Mouse (Mus musculus): ENCODE measurements around the gene Pithd1.

The Pithd1 gene

DNA sequence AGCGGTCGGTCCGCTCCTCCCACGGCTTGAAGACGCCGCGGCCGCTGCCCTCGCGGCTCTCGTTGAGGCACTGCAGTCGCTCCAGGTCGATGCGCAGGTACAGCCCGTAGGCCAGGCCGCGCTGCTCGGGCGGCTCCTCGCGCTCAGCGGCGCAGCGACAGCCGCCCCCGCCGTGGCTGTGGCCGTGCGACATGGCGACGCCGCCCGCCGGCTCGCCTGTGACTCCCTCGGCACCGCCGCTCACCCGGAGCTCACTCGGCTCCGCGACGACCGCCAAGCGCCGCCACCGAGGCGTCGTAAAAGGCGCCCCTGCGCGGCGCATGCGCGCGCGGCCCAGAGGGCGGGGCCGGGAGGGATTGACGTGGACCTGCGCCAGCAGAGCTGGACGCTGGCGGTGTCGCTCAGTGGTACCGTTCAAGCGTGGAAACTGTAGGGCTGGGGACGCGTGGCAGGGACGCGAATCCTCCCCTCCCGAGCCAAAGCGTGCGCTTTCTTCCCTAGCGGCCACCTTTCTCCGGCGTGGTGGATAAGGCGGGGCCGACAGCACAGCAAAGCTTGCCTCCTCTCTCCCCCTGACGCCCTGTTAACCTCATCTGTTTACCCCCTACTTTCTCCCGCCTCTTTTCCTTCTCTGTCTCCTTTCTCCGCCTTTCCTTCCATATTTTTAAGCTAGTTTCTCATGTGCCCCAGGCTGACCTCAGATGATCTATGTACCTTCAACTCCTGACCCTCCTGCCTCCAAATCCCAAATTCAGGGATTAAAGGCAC, at the start of gene Pithd1:
TSS of gene Pithd1 (minus strand) at position 322 of the 768 bp plus-strand sequence.
- DNase-seq (ENCODE audit: extremely low spot score, low read depth, low spot score), result peak; percentile 83

- DNase-seq (ENCODE audit: extremely low spot score, low read depth, low spot score), result no peak
Observed at GRCm38 (mm10) chr4:136035078-136035477, 48.0 kb upstream of the Pithd1 start.

- DNase-seq (ENCODE audit: extremely low spot score, low read depth, low spot score), result no peak
Observed at GRCm38 (mm10) chr4:136033231-136033630, 46.2 kb upstream of the Pithd1 start.

- DNase-seq (ENCODE audit: extremely low spot score, low read depth, low spot score), result no peak
Observed at GRCm38 (mm10) chr4:136030968-136031909, 44.2 kb upstream of the Pithd1 start.

DNA sequence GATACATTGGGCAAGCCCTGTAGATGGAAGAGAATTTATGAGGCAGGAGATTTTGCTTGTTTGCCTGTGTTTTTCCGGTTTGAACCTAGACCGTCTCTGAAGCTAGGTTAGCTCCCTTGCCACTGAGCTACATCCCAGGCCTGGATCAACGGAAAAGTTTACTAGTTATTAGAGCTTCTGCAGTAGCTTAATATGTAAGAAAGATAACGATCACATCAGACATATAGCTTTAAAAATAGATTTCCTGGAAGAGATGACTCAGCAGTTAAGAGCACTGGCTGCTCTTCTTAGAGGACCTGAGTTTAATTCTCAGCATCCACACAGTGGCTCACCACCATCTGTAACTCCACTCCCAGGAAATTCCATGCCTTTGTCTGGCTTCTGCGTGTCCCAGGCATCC, 41.6 kb upstream of the Pithd1 start:
- DNase-seq (ENCODE audit: extremely low spot score, low read depth, low spot score), result no peak

GRCm38 (mm10) chr4:136028132-136028564, 41.1 kb upstream of the Pithd1 start:
- DNase-seq (ENCODE audit: extremely low spot score, low read depth, low spot score), result no peak

DNA sequence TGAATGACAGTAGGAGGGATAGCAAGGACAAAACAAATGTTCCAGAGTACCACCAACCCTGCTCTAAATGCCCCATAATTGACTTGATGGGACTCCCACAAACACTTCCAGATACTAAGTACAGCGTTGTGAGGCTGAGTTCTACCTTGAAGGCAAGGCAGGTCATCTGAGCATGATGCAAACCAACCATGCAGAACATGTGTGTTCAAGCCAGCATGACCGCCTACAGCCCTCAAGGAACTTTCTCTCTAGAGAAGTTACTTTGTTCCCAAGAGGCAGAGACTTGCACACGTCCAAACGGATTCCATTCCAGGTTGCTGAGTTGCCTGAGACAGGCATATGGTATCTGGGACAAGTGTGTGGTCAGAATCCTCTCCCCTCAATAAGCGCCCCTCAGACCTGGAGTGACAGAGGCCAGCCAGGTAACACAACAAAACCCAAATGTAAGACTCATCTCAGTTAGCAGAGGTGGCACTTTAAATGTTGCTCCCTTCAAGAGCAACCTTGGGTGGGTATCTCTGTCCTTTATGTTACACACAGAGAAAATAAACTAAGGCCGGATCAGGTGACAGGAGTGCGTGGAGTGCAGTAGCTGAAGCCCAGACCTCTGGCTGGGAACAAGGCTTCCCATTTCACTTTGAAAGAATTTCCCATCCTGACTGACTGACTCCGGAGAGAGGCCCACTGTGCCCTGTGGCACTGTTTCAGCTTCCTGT, 40.5 kb upstream of the Pithd1 start:
- no peak for DNase-seq (ENCODE audit: extremely low spot score, low read depth, low spot score)

GRCm38 (mm10) chr4:136025350-136025749, 38.3 kb upstream of the Pithd1 start:
- no peak for DNase-seq (ENCODE audit: extremely low spot score, low read depth, low spot score)

GRCm38 (mm10) chr4:136022924-136023323, 35.9 kb upstream of the Pithd1 start:
- DNase-seq (ENCODE audit: extremely low spot score, low read depth, low spot score), result no peak

DNA sequence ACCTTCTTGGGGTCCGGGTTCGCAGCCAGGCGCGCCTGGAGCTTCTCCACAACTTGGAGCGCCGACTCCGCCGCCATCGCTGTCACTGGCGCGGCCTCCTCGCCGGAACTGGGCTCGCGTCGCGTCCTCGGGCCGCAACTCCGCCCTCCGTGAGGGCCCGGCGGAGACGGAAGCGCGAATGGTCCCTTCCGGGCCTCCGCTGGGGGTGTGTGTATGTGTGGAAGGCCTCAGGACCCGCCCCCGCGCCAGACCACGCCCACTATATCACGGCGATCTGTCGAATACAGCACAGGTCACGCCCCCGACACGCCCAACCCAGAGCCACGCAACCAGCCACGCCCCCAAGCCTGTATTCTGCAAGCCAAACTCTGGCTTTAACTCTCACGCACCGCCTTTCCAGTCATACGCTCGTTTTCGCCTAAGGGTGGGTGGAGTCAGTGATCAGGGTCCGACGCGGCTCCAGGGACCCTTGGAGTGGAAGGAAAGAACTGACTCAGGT, 34.5 kb upstream of the Pithd1 start, which contains the start of gene Eloa:
TSS of gene Eloa (minus strand) at position 215 of the 499 bp plus-strand sequence.
- peak; percentile 91 for DNase-seq (ENCODE audit: extremely low spot score, low read depth, low spot score)

DNA sequence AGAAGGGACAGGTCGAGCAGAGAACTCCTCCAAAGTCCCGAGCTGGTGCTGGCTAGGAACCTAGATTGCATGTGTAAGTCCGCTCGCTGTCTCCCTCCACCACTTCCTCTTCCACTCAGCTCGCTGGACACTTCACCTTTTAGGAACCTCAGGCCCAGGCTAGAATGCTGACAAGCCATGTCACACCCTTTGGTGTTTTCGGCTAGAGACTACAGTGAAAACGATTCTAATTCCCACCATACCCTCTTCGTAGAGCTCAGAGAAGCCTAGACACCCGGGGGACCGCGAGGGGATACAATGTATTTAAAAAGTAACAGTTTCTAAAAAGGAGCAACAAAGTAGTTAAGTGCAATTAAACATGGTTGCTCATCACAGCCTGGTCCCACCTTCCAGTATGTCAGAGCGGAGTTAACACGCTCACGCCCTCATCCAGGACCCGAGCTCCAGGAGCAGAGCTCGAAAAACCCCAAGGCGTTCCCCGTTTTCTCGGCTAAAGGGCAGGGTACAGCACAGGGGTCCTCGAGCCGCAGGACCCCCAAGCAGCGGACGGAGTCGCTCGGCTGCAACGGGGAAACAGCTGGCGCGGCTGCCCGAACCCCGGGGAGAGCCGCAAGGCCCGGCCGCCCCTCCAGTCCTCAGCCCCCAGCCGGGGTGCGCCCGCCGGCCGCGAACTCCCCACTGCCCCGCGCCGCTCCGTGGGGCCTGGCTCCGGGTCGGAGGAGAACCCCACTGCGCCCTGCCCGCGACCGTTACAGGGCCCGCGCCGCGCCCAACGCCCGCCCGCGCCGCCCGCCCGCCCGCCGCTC, 33.9 kb upstream of the Pithd1 start:
- no peak for DNase-seq (ENCODE audit: extremely low spot score, low read depth, low spot score)

- DNase-seq (ENCODE audit: extremely low spot score, low read depth, low spot score), result no peak
Observed at GRCm38 (mm10) chr4:136016059-136016602, 29.1 kb upstream of the Pithd1 start.

- no peak for DNase-seq (ENCODE audit: extremely low spot score, low read depth, low spot score)
Observed at GRCm38 (mm10) chr4:136010586-136010985, 23.5 kb upstream of the Pithd1 start.

DNA sequence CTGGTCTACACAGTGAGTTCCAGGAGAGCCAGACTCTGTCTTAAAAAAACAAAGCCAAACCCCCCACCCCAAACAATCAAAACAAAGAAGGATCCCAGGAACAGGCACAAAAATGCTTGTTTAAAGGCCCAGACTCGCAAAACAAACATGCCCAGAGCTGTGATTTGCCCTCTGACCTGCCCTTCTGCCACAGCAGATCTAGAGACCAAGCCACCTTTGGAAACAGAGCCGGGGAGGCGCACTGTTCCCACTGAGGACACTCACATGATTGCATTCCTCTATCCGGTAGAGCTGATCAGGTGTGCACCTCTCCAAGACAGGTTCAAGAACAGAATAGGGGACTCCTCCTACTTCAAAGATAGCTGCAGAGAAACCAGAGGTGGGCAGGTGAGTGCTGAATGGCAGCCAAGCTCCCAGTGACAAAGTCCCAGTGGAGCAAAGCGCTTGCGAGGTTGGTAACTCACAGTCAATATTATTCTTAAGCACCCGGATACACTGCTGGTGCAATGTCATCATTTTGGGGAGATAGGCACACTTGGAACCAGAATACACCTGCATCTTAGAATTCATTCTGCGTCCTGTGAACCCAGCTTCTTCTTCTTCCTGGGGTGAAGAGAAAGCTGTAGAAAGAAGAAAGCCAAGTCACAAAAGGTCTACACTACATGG, 21.9 kb upstream of the Pithd1 start:
- DNase-seq (ENCODE audit: extremely low spot score, low read depth, low spot score), result no peak

DNA sequence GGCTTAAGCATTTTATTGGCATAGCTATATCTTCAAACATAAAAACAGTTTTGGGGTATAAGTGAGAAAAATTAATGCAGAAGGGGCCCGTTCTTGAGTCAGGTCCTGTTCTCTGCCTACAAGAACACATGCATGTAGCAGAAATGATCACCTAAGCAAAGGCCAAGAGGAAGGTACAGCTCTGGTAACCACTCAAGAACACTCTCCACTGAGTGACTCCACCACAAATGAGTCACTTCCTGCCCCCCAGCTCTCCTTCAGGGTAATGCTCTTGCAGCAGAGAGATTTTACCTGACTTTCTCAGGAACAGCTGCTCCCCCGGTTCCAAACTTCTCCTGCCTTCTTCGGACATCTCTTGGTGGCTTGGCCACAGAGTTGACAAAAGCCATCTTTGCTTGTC, 19.8 kb upstream of the Pithd1 start:
- DNase-seq (ENCODE audit: extremely low spot score, low read depth, low spot score), result no peak

- no peak for DNase-seq (ENCODE audit: extremely low spot score, low read depth, low spot score)
Observed at GRCm38 (mm10) chr4:136004921-136005320, 17.9 kb upstream of the Pithd1 start.

DNA sequence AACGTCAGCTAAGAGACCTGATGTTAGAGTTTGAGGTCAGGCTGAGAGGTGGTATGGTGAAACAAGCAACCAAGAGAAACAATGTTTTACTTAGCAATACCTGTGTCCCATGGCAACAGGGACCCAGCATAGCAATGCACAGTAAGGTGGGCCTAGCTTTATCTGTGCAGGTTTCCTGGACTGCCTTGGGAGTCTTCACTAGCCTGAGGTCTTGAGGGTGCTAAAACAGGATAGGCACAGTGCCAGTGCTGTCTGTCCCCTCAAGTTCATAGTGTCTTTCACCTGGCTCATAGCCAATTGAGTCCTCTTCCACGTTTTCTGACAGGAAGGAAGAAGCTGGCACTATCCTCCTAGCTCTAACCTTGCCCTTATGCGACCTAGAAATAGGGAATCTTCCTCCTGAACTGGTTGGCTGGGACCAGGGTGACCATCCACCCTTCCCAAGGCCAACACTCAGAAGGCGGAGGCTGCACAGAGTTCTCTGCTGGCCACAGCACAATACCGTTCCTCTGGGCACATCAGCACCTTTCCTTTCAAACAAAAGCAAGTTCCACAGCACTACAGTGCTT, 17.1 kb upstream of the Pithd1 start:
- no peak for DNase-seq (ENCODE audit: extremely low spot score, low read depth, low spot score)

DNA sequence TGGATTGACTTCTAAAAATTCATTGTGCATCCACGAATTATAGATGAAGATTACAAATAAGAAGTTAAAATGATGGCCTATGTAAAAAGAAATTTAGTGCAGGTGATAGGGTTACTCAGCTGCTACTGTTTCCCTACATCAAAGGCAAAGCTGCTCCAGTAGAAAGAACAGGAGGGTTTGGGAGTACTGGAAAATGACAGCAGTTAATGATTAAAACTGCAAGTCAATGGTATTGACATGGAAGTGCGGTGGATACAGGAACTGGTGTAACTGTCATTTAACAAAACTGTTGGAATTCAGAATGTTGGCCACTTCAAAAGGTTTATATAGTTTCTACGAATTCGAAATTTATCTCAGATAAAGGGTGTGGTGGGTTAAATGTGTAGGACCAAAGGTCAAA, 8.1 kb upstream of the Pithd1 start:
- no peak for DNase-seq (ENCODE audit: extremely low spot score, low read depth, low spot score)

GRCm38 (mm10) chr4:135993941-135994340, 6.9 kb upstream of the Pithd1 start:
- DNase-seq (ENCODE audit: extremely low spot score, low read depth, low spot score), result no peak

All from hindlimb bud, embryonic 11.5 days (tissue).